Mouse (Mus musculus) spleen, adult 2 months (tissue): ENCODE measurements around the gene Nop58.

Source experiments
- CTCF ChIP-seq: fragments of 200-500 bp; IDR thresholded peaks from 2 replicates; pipeline ENCODE4 v1.5.1; 2011; ENCODE audit warnings: mild to moderate bottlenecking, inconsistent platforms; ENCODE audit not compliant: insufficient read depth, insufficient read length, insufficient replicate concordance; ENCODE audit errors: extremely low read depth
- POLR2A ChIP-seq: fragments of 200-500 bp; IDR thresholded peaks from 2 replicates; pipeline ENCODE4 v1.6.1; 2011; ENCODE audit warnings: low read depth, low read length, inconsistent platforms

- TF ChIP-seq CTCF (no peak), POLR2A (no peak)
Measured at GRCm38 (mm10) chr1:59697751-59698150, 13.0 kb downstream of the Nop58 start.
